Mouse (Mus musculus) thymus, adult 18-20 months (tissue): ENCODE measurements around the gene Mri1.

Source experiments
- DNase-seq, 2 experiments: peaks; one replicate each; pipeline ENCODE4 v3.0.0; 2022; ENCODE audit warnings: mixed read lengths in 2 of 2

Gene Mri1

DNA sequence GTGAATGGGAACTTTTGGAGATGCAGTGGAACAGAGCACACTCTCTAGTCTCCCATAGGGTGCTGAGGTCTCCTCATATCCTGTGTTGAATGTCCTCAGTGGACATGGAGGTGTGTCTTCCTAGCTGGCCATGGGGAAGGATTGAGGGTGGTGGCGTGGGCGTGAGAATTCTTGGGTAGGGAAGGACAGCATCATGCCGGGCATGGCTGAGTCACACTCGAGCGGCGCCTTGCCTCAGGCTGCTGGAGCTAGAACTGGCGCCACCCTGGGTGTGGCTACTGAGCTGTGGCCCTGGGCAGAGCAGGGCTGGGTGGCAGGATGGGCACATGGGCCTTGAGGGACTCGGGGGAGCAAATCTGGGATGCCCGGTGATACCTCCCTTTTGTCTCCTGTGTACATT is 54.7 kb downstream of the Mri1 start:
- DNase-seq: no peak

DNA sequence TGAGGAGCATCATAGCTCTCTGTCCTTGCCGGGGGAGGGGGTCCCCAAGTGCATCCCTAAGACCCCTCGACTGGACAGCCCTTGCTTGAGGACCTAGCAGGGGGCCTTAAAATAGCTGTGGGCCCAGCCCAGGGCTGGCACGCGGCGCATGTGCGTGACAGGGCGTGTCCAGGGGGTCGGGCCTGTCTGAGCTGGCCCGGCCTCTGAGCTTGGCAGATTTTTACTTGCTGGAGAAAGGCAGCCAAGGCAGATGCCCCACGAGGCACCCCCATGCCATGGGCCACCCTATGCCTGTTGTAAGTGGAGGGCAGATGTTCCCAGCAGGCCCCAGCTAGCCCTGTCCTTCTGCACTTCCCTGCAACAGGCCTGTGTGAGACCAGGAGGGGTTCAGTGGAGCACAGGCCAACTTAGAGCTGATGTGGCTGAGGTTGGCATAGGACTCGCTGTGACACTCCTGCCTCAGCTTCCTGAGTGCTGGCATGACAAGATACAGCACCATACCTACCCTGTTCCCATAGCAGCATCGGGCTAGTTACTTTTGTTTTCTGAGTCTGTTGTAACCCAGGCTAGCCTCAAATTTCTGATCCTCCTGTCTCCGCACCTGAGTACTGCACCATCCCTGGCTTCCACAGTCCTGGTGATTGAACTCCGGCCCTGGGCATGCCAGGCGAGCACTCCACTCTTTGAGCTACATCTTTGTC is 55.4 kb downstream of the Mri1 start:
- DNase-seq: no peak

DNA sequence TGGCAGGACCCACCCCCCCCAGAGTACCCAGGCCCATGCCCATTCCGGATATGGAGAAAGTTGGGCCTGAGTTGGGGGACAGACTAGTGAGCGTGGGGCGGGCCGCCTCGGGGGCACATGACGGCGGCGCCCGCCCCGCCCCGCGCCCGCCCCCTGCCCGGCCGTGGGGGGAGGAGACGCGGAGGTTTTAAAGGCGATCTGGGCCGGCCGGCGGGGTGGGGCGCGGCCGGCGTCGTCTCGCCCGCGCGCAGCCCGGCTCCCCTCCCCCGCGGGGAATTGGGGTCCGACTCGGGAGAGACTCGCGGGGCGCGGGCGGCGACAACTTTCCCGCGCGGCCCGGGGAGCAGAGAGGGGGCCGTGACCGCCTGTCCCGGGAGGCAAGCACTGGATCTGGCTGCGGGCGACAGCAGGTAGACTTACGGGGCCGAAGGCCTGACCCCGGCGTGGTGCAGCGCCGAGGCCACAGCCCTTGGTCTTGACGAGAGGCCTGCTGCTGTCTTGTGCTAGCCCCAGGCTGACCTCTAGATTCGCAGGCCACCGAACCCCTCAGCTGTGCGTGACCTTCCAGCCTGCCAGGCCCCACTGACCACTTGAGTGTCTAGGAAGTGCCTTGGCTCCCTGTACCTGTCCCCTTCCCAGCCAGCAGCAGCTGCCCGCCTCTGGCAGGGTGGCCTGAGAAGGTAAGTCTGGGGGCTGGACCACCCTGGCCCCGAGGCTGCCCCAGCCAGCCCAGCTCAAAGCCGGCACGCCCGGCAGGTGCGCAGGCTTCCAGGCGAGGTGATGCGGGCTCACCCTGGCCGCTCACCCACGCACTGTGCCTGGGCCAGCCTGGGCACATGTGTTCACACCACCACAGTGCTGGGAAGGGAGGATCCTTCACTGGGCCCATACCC is 56.2 kb downstream of the Mri1 start:
- peak in 1 of 2 experiments; percentile 44 for DNase-seq

DNA sequence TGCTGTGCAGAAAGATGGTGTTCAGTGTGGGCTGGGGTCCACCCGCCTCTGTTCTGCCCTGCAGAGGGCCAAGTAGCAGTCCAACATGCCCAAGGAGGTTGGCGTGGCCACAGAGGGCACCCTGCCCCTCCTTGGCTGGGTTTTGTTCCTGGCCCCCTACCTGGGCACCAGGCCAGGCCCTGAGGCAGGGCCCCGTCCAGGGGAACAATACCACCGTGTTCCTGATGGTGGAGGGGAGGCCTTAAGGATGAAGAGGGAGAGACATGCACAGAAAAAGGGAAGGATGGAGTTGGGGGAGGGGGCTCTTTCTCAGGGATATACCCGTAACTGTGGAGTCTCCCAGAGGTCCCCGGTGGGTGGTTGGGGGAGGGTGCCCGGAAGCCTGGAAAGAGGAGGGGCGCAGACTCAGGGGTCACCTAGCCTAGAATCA is 57.0 kb downstream of the Mri1 start:
- DNase-seq: peak in 1 of 2 experiments; percentile 51
